Mouse (Mus musculus): ENCODE measurements around the gene Sumf2. TPM values are rescaled to one million over a fixed set of nuclear protein-coding genes. Genes with fewer than 3 reads are reported as not detected.

Gene Sumf2
- total RNA-seq, 2 experiments from 2014 or later = 19.9 to 25.8 TPM

DNA sequence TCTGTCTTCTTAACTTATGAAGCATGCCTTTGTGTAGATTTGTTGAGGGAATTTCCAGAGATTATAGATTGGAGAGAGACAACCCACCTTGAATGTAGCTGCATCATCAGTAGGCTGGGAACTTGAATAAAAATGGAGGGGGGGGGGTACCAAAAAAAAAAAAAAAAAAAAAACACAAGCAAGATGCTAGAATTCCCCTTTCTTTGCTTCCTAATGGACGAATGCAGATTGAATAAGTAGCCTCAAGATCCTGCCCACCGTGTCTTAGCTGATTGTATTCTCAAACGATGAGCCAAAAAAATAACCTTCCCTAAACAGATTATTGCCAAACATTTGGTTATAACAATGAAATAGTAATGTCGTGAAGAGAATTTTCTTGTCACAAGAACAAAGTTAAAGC is 61.0 kb downstream of the Sumf2 start:
- DNase-seq (ENCODE audit: low spot score in 2 of 2) = no peak

DNA sequence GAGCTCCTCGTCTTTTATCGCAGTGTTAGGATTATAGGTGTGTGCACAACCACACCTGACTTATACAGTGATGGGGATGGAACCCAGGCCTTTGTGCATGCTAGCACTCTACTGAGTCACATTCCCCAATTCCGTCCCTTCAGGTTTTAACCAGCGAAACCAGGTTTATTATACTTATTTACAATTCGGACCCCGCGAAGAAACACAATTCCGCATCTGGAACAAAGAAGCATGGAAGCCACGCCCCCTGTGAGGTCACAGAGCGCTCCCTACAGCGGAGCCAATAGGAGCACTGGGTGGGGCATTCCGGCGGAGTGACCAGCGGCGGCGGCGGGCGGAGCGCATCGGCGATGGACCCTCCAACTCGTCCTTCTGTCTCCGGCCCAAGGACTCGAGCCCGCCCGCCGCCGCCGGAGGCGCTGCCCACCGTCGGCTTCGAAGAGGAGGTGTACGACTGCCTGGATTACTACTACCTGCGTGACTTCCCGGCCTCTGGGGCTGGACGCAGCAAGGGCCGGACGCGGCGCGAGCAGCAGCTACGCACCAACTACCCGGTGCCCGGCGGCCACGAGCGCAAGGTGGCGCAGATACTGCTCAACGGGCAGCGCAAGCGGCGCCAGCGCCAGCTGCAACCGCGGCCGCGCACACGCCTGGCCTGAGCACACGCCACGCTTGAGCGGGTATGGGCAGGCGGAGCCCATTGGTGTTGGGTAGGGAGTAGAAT is 61.6 kb downstream of the Sumf2 start, which contains the start of gene Nupr1l:
TSS of gene Nupr1l (plus strand) at position 299 of the 724 bp plus-strand sequence.
- DNase-seq (ENCODE audit: low spot score in 2 of 2) = peak; percentile 83 to 90

DNA sequence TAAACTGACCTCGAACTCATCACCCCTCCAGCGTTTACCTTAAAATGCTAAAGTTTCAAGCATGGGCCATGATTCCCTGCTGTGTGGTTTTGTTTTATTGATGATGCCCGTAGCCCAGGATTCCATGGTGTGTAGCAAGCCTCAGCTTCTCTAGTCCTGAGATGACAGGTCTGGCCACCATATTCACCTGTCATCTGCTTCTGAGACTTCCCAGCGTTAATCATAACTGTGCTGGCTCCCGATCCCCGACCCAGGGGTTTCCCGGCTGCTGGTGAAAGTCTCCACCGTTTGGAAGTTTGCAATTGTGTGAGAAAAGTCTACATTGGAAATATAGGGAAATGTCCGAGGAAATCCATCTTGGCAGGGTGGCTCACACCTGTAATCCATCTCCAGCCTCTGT is 62.4 kb downstream of the Sumf2 start:
- no peak for DNase-seq (ENCODE audit: low spot score in 2 of 2)

DNA sequence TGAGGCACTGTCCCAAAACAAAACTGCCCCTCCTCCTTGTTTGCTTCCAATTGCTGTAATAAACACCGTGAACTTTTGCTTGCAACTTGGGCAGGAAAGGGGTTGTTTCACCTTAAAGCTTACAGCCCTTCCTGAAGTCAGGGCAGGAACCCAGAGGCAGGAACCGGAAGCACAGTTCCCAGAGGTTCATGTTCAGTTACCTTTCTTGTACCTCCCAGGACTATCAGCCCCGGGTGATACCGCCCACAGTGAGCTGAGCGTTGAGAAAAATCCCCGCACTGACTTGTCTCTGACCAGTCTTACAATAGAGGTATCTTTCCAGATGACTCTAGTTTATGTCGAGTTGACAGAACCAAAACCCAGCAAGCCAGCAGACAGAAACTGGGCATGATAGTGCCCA is 62.8 kb downstream of the Sumf2 start:
- no peak for DNase-seq (ENCODE audit: low spot score in 2 of 2)

Other genes starting within 250 kb of the Sumf2 start
- gene Zfp11, start 176.9 kb upstream of the Sumf2 start, total RNA-seq (2021) = 1 to 10 TPM; 6.6 to 7.2 TPM
- not detected for gene Sept14, start 138.5 kb upstream of the Sumf2 start, total RNA-seq (2021)
- 10 to 100 TPM; 72.6 to 81.5 TPM for gene Mrps17, start 131.5 kb upstream of the Sumf2 start, total RNA-seq (2021)
- 10 to 100 TPM; 78.1 to 79.6 TPM for gene Nipsnap2, start 121.9 kb upstream of the Sumf2 start, total RNA-seq (2021)
- gene Psph, start 59.5 kb upstream of the Sumf2 start, total RNA-seq (2021) = 10 to 100 TPM; 23.7 to 28.5 TPM
- gene Chchd2, start 40.5 kb downstream of the Sumf2 start, total RNA-seq (2021) = 100 to 1,000 TPM; 411 to 434 TPM
- gene Zbed5, start 48.7 kb downstream of the Sumf2 start, total RNA-seq (2021) = 1 to 10 TPM; 4.7 to 5.6 TPM
- 10 to 100 TPM; 12.6 to 15.9 TPM for gene Phkg1, start 51.6 kb downstream of the Sumf2 start, total RNA-seq (2021)
- gene Nupr1l, start 61.6 kb downstream of the Sumf2 start, total RNA-seq (2021) = 1 to 10 TPM; 2.2 to 2.7 TPM
- 10 to 100 TPM; 46.7 to 49.4 TPM for gene Vkorc1l1, start 95.0 kb downstream of the Sumf2 start, total RNA-seq (2021)
- gene Gusb, start 156.1 kb downstream of the Sumf2 start, total RNA-seq (2021) = 10 to 100 TPM; 15.6 to 15.9 TPM
- gene Asl, start 182.3 kb downstream of the Sumf2 start, total RNA-seq (2021) = 10 to 100 TPM; 22.0 to 23.5 TPM
- 10 to 100 TPM; 34.4 to 34.7 TPM for gene Crcp, start 182.3 kb downstream of the Sumf2 start, total RNA-seq (2021)
- gene Tpst1, start 226.3 kb downstream of the Sumf2 start, total RNA-seq (2021) = 10 to 100 TPM; 41.1 to 41.8 TPM

Data from layer of hippocampus, postnatal 10 days (tissue).